Mouse (Mus musculus) brain, embryonic 18.5 days (tissue): Measurements from ENCODE around the gene Pah.

Experiments
- DNase-seq: peaks from one replicate; pipeline ENCODE4 v3.0.0-alpha.2; 2012; ENCODE audit warnings: low read depth, low spot score

The Pah gene

DNA sequence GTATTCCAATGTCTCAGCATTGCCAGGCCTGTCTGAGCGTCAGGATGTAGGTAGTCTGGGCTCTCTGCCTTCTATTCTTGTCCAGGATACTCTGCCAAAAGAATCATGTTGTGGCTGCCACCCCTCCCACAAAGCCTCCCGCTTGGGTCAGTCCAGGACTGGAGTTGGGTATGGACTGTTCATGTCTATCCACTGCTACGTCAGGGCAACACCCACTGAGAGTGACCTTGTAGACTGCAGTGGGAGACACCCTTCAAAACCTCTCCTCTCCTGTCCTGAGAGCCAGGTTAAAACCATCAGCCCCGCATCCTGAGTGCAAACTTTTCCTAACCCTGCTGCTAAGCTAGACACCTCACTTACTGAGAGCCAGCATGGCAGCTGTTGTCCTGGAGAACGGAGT lies at the start of gene Pah:
Pah (plus strand) TSS at position 150 of the 400 bp plus-strand sequence.
- DNase-seq, result no peak

GRCm38 (mm10) chr10:87473475-87474131 lies 48.0 kb upstream of the Pah start:
- no peak for DNase-seq

DNA sequence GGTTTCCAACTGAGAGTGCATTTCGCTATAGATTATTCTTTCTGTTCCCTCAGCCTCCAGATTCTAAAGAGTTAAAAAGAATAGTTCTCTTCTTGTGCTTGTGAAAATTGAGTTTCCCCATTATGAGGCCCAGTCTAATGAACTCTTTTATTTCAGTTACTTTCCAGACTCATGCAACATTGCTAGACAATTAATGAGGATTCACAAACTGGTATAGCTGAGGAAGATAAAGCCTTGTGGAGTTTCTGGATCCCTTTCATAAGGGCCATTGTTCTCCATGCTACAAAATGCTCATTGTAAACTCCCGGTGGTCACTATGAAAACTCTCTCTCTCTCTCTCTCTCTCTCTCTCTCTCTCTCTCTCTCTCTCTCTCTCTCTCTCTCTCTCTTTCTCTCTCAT lies 46.6 kb upstream of the Pah start:
- DNase-seq, result no peak

DNA sequence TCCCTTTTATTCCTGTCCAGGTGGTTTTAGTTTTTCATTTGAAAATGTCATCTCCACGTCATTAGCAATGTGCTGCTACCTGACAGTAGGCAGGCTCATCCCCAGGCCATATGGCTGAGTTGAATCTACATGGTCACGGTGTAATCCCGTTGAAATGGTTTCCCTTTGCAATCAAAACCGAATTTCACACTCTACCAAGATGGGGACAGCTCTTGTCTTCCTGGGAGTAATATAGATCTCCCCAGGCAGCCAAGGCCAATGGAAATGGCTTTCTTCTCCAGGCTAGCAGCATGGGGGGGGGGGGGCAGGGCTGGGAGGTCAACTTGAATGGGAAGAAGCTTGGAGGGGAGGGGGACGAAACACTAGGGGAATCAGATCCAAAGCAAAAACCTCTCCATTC lies 43.7 kb upstream of the Pah start:
- DNase-seq, result no peak

DNA sequence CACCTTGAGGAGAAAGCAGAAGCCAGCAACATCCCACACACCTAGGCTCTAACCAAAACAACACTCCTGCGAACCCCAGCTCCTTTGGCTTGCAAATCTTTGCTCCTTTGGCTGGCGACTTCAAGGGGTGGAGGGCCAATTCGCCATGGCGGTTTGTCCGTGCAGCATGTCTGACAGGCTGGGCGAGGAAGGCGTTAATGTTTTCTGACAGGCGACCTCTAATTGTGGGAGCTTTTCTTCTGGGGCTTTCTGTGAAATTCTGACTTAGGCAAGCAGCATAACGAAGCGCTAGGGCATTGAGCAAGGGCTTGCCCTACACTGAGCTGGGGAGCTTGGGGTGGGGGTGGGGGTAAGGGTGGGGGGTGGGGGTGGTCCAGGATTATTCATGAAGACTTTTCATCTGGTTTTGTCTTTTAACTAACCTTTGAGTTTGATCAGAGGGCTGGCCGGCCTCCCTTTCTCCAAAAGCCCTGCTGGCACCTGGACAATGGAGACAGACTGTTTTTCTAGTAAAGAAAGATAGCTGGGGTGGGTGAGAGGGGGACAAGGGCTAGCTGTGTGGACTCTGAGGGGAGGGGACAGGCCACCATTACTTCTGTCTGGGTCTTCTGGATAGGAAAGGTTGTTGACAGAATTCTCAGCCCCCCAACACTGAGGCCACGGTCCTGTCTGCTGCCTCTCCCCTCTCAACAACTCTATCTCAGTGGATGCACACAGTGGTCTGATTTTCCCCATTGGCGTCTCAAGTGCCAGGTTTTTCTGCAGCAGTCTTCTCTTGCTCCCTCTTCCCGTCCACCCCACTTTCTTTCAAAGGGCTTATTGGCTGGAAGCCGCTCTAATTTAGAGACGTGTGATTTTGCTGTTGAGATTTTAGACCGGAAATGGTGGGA lies 36.5 kb upstream of the Pah start:
- DNase-seq, result no peak

- DNase-seq, result no peak
Observed at GRCm38 (mm10) chr10:87485721-87486620, 35.6 kb upstream of the Pah start.

- no peak for DNase-seq
Observed at GRCm38 (mm10) chr10:87488429-87489145, 33.0 kb upstream of the Pah start.

- peak; percentile 78 for DNase-seq
Observed at GRCm38 (mm10) chr10:87489246-87490009, 32.2 kb upstream of the Pah start.

GRCm38 (mm10) chr10:87490328-87490727 lies 31.3 kb upstream of the Pah start:
- DNase-seq, result no peak

- DNase-seq, result no peak
Observed at GRCm38 (mm10) chr10:87491485-87492040, 30.0 kb upstream of the Pah start.

DNA sequence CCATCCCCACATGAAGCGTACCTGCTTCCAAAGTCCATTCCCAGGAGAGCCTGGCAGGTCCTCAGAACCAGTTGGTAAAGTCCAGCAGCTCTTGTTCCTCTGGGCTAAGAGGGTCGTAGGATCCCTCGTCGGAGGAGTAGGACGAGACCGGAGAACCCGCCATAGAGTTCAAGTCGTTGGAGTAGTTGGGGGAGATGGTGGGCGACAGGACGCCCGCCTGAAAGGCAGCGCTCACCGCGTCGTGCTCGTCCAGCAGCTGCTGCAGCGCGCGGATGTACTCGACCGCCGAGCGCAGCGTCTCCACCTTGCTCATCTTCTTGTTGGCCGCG lies 29.3 kb upstream of the Pah start:
- DNase-seq, result no peak

DNA sequence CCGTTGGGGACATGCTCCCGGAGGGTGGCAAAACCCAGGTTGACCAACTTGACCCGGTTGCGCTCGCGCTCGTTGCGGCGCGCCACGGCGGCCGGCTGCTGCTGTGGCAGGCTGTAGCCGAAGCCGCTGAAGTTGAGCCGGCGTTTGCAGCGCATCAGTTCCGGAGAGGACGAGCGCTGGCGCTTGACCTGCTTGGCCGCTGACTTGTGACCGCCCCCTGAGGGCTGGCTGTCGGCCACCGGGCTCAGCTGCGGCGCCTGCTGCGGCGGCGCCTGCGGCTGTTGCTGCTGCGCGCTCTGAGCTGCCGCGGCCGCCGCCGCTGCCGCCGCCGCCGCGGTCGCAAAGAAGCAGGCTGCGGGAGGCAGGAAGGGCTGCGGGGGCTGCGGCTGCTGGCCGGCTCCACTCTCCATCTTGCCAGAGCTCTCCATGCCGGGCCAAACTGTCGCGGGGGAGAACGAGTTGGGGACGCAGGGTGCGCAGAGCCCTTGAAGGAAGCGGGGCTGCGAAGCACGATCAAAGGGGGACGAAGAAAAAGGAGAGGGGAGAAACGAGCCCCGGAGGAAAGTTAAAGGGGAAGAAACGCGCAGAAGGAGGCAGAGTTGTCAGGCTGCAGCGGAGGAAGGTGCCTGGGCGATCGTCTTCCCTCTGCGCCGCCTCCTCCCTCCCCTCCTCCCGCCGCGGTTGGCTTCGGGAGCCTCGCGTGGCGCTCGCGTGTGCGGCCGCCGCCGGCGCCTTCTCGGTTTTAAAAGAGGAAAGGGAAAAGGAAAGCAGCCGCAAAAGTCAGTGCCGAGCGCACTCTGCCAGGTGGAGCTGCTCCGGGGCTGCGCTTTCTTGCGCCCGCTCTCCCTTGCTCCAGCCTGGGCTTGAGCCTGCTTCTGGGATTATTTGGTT lies 28.7 kb upstream of the Pah start:
- no peak for DNase-seq

DNA sequence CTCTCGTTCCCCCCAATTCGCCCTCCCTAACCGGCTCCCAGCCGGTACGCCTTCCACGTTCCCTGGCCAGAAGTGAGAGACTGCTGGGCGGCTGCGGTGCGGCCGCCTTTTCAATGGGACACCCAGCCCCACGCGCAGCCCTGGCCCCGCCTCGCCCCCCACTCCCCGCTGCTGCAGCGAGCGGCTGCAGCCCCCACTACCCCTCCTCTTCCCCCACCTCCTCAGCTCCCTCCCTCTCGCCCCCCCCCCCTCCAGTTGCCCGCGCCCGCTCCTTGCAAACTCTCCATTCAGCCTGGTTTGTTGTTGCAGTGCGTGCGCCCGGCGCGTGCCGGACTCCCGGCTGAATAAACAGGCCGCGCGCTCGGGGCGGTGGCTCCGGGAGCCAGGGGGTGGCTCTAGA lies 28.0 kb upstream of the Pah start, which contains the start of gene Ascl1:
Ascl1 (minus strand) TSS at position 85 of the 400 bp plus-strand sequence.
- no peak for DNase-seq

DNA sequence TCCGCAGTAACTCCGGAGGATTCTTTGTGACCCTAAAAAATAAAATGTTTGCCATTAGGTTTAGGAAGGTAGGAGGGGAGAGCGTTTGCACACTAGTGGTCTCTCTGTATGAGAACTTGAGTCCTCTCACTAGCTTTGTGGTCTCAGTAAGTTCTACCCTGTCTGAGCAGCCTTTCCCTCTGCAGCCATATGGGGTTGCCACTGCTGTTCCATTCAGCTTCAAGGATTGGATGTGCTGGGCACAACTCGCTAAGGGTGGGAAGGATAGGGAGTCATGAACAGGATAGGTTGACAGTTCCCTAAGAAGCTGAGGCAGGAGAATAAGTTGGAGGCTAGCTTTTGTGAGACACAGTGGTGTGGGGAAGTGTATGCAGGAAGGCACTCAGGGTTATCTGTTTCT lies 27.4 kb upstream of the Pah start:
- no peak for DNase-seq

GRCm38 (mm10) chr10:87494596-87494995 lies 27.0 kb upstream of the Pah start:
- no peak for DNase-seq

GRCm38 (mm10) chr10:87497056-87497455 lies 24.5 kb upstream of the Pah start:
- DNase-seq, result no peak

DNA sequence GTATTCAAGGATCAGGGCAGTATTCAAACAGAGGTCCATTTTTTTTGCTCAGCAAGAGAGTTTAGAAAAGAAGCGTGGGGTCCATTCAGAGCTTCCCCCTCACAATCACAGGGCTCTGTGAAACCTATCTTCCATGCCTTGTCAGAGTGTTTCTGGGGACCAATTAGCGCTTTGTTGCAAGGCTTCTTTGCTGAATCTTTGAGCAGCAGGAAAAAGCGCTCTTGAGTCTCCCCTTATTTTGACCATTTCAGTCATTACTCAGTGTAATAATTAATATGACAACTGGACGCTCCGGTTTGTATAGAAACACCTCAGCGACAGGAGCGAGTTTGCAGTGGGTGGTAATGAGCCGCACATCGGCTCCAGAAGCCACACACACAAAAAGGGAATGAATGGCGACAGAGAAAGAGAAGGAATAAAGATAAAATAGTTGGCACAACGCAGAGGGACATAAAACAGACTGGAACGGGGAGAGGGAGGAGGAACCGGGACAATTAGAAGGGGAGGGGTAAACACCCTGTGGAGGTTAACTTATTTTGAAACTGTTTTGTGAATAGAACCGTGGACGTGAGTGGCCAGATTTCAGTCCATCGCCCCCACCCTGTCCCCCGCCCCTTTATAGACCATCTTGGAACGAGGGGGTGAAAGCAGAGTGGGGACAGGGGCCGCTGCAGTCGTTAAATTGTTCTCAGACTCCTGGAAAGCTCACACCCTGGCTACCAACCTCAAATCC lies 20.5 kb upstream of the Pah start:
- DNase-seq, result no peak

GRCm38 (mm10) chr10:87501659-87502042 lies 19.9 kb upstream of the Pah start:
- no peak for DNase-seq

DNA sequence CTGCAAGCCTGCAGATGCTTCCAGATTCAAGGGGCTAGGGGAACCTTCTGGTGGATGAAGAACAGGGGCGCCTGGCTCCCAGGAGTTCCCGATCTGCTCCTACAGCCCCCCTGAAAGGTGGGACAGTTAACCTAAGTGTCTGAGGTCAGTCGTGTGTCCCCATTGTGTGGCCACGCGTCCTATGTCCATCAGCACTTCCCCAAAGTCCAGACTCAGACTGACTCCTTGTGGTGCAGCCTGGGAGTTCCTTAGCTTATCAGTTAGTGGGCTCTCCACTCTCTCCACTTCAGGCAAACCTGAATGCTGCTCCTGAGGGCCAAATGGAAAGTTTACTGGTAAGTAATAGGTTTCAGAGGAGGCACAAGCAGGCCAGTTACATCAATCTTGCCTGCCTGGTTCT lies 19.3 kb upstream of the Pah start:
- DNase-seq, result no peak
